Mouse (Mus musculus) MEL (cell line): ENCODE measurements around the gene Phox2b. TPM values are rescaled to one million over a fixed set of nuclear protein-coding genes. Genes with fewer than 3 reads are reported as not detected.

ENCODE experiments used
- DNase-seq: peaks from one replicate; pipeline ENCODE4 v3.0.0; 2011; ENCODE audit warnings: low read depth, low spot score
- H3K27ac ChIP-seq: 2 replicates; pipeline ENCODE4 v1.5.1; 2012; ENCODE audit warnings: low read depth, mild to moderate bottlenecking, control low read depth, low read length, moderate library complexity; ENCODE audit not compliant: control insufficient read depth
- H3K27me3 ChIP-seq, 2 experiments: fragments of 150-350 bp in 1 of 2; sonication (generic) in 1 of 2; 2 replicates each; pipeline ENCODE4 v1.6.1; 2012; ENCODE audit warnings: low read length in 2 of 2, mild to moderate bottlenecking in 2 of 2, improper control_type of control experiment in 1 of 2, moderate library complexity in 1 of 2; ENCODE audit not compliant: insufficient read depth in 2 of 2, control insufficient read depth in 1 of 2
- H3K36me3 ChIP-seq, 2 experiments: 2 replicates each; pipeline ENCODE4 v1.6.1; 2012 to 2014; ENCODE audit warnings: low read length in 2 of 2, improper control_type of control experiment in 1 of 2, inconsistent platforms in 1 of 2, mild to moderate bottlenecking in 1 of 2; ENCODE audit not compliant: insufficient read depth in 2 of 2, control insufficient read depth in 1 of 2
- H3K4me1 ChIP-seq, 2 experiments: fragments of 150-350 bp in 1 of 2; sonication (generic) in 1 of 2; 2 replicates each; pipeline ENCODE4 v1.6.1; 2012; ENCODE audit warnings: low read length in 2 of 2, improper control_type of control experiment in 1 of 2, mild to moderate bottlenecking in 1 of 2; ENCODE audit not compliant: insufficient read depth in 2 of 2, control insufficient read depth in 1 of 2
- H3K4me3 ChIP-seq, 2 experiments: fragments of 150-350 bp in 1 of 2; sonication (generic) in 1 of 2; 2 replicates each; pipeline ENCODE4 v1.5.1; 2012; ENCODE audit warnings: low read depth in 2 of 2, low read length in 2 of 2, mild to moderate bottlenecking in 2 of 2, moderate library complexity in 2 of 2, control low read depth in 1 of 2, improper control_type of control experiment in 1 of 2; ENCODE audit not compliant: control insufficient read depth in 1 of 2, insufficient read depth in 1 of 2
- H3K79me2 ChIP-seq: 2 replicates; pipeline ENCODE4 v1.6.1; 2012; ENCODE audit warnings: mild to moderate bottlenecking, low read length, moderate library complexity; ENCODE audit not compliant: control insufficient read depth, poor library complexity, insufficient read depth
- H3K9ac ChIP-seq: 2 replicates; pipeline ENCODE4 v1.6.1; 2012; ENCODE audit warnings: low read depth, mild to moderate bottlenecking, control low read depth, low read length, moderate library complexity; ENCODE audit not compliant: control insufficient read depth, poor library complexity, severe bottlenecking
- H3K9me3 ChIP-seq: fragments of 150-350 bp; sonication (generic); replicated peaks from 2 replicates; pipeline ENCODE4 v1.6.1; 2012; ENCODE audit warnings: mild to moderate bottlenecking, low read length, improper control_type of control experiment, moderate library complexity; ENCODE audit not compliant: insufficient read depth
- BHLHE40 ChIP-seq: IDR thresholded peaks from 2 replicates; pipeline ENCODE4 v1.6.1; 2012; ENCODE audit warnings: low read depth, mild to moderate bottlenecking, inconsistent platforms, low read length, improper control_type of control experiment, borderline replicate concordance
- CTCF ChIP-seq, 3 experiments: IDR thresholded peaks in 2 of 3; conservative IDR thresholded peaks in 1 of 3; 2 replicates each; pipeline ENCODE4 v1.5.1; 2011 to 2012; ENCODE audit warnings: low read length in 3 of 3, low read depth in 2 of 3, mild to moderate bottlenecking in 2 of 3, improper control_type of control experiment in 1 of 3, inconsistent platforms in 1 of 3, mixed read lengths in 1 of 3, moderate library complexity in 1 of 3; ENCODE audit not compliant: control insufficient read depth in 1 of 3, insufficient read depth in 1 of 3, poor library complexity in 1 of 3, severe bottlenecking in 1 of 3
- E2F4 ChIP-seq: IDR thresholded peaks from 2 replicates; pipeline ENCODE4 v1.6.1; 2011; ENCODE audit warnings: low read depth, low read length, improper control_type of control experiment, borderline replicate concordance
- EP300 ChIP-seq, 2 experiments: IDR thresholded peaks; 2 replicates each; pipeline ENCODE4 v1.6.1; 2011; ENCODE audit warnings: improper control_type of control experiment in 2 of 2, low read length in 2 of 2, low read depth in 1 of 2, mild to moderate bottlenecking in 1 of 2
- GATA1 ChIP-seq: IDR thresholded peaks from 2 replicates; pipeline ENCODE4 v1.6.1; 2011; ENCODE audit warnings: low read depth, low read length, improper control_type of control experiment
- HCFC1 ChIP-seq: IDR thresholded peaks from 2 replicates; pipeline ENCODE4 v1.6.1; 2012; ENCODE audit warnings: low read depth, mild to moderate bottlenecking, inconsistent platforms, low read length, improper control_type of control experiment, moderate library complexity
- KAT2A ChIP-seq: conservative IDR thresholded peaks from 2 replicates; pipeline ENCODE4 v1.6.1; 2012; ENCODE audit warnings: low read depth, low read length, improper control_type of control experiment, inconsistent platforms
- MAFK ChIP-seq: IDR thresholded peaks from 2 replicates; pipeline ENCODE4 v1.6.1; 2011; ENCODE audit warnings: low read depth, mild to moderate bottlenecking, low read length, improper control_type of control experiment, borderline replicate concordance
- MEF2A ChIP-seq: IDR thresholded peaks from 2 replicates; pipeline ENCODE4 v1.6.1; 2014; ENCODE audit warnings: low read depth, mild to moderate bottlenecking, inconsistent platforms, low read length, improper control_type of control experiment; ENCODE audit not compliant: poor library complexity, insufficient replicate concordance, severe bottlenecking; ENCODE audit errors: extremely low read depth
- MYB ChIP-seq: IDR thresholded peaks from 2 replicates; pipeline ENCODE4 v1.6.1; 2011; ENCODE audit warnings: mild to moderate bottlenecking, low read depth, low read length, improper control_type of control experiment
- NELFE ChIP-seq: IDR thresholded peaks from 2 replicates; pipeline ENCODE4 v1.6.1; 2011; ENCODE audit warnings: low read depth, low read length, improper control_type of control experiment
- NRF1 ChIP-seq: IDR thresholded peaks from 2 replicates; pipeline ENCODE4 v1.6.1; 2014; ENCODE audit warnings: low read depth, mild to moderate bottlenecking, inconsistent platforms, low read length, improper control_type of control experiment, moderate library complexity; ENCODE audit not compliant: poor library complexity, insufficient read depth, severe bottlenecking
- POLR2A ChIP-seq, 2 experiments: IDR thresholded peaks; 2 replicates each; pipeline ENCODE4 v1.6.1; 2011 to 2012; ENCODE audit warnings: low read length in 2 of 2, mild to moderate bottlenecking in 2 of 2, control low read depth in 1 of 2, improper control_type of control experiment in 1 of 2, low read depth in 1 of 2, moderate library complexity in 1 of 2; ENCODE audit not compliant: control insufficient read depth in 1 of 2, insufficient read depth in 1 of 2, poor library complexity in 1 of 2
- POLR2AphosphoS2 ChIP-seq: IDR thresholded peaks from 2 replicates; pipeline ENCODE4 v1.6.1; 2011; ENCODE audit warnings: low read length, improper control_type of control experiment
- POLR2AphosphoS5 ChIP-seq: IDR thresholded peaks from 2 replicates; pipeline ENCODE4 v1.6.1; 2012; ENCODE audit warnings: low read depth, borderline replicate concordance, mild to moderate bottlenecking, inconsistent platforms, low read length, moderate library complexity, mixed read lengths
- RCOR1 ChIP-seq: IDR thresholded peaks from 2 replicates; pipeline ENCODE4 v1.6.1; 2012; ENCODE audit warnings: low read depth, mild to moderate bottlenecking, inconsistent platforms, low read length, improper control_type of control experiment
- SIN3A ChIP-seq: IDR thresholded peaks from 2 replicates; pipeline ENCODE4 v1.6.1; 2012; ENCODE audit warnings: low read length, improper control_type of control experiment, inconsistent platforms
- SMC3 ChIP-seq: IDR thresholded peaks from 2 replicates; pipeline ENCODE4 v1.6.1; 2011; ENCODE audit warnings: low read depth, low read length, improper control_type of control experiment
- TBP ChIP-seq: IDR thresholded peaks from 2 replicates; pipeline ENCODE4 v1.8.0; 2011; ENCODE audit warnings: low read depth, low read length, improper control_type of control experiment
- ZC3H11A ChIP-seq: IDR thresholded peaks from 2 replicates; pipeline ENCODE4 v1.6.1; 2012; ENCODE audit warnings: low read depth, mild to moderate bottlenecking, inconsistent platforms, low read length, improper control_type of control experiment
- ZKSCAN1 ChIP-seq: IDR thresholded peaks from 2 replicates; pipeline ENCODE4 v1.6.1; 2012; ENCODE audit warnings: low read depth, mild to moderate bottlenecking, inconsistent platforms, low read length, improper control_type of control experiment, moderate library complexity
- ZNF384 ChIP-seq: IDR thresholded peaks from 2 replicates; pipeline ENCODE4 v1.6.1; 2012; ENCODE audit warnings: low read depth, mild to moderate bottlenecking, inconsistent platforms, low read length, improper control_type of control experiment
- polyA plus RNA-seq, 2 experiments: library from polyadenylated mRNA; stranded (reverse) in 1 of 2; unstranded in 1 of 2; fragments of >175 nt in 1 of 2; fragments of >200 nt in 1 of 2; gene quantifications; 2 replicates each; pipeline versions ENCODE4 v1.2.1 to v1.2.4; 2012; ENCODE audit warnings: low replicate concordance in 2 of 2, low read depth in 1 of 2; ENCODE audit not compliant: insufficient read length in 2 of 2, insufficient read depth in 1 of 2, missing spikeins in 1 of 2
- total RNA-seq: library from RNA; depleted of rRNA; stranded (reverse); fragments of 300-350 nt; gene quantifications from 2 replicates; pipeline ENCODE4 v1.2.3, GENCODE M21; 2012

Phox2b gene
- total and polyA plus RNA-seq, 3 experiments, result not detected

DNA sequence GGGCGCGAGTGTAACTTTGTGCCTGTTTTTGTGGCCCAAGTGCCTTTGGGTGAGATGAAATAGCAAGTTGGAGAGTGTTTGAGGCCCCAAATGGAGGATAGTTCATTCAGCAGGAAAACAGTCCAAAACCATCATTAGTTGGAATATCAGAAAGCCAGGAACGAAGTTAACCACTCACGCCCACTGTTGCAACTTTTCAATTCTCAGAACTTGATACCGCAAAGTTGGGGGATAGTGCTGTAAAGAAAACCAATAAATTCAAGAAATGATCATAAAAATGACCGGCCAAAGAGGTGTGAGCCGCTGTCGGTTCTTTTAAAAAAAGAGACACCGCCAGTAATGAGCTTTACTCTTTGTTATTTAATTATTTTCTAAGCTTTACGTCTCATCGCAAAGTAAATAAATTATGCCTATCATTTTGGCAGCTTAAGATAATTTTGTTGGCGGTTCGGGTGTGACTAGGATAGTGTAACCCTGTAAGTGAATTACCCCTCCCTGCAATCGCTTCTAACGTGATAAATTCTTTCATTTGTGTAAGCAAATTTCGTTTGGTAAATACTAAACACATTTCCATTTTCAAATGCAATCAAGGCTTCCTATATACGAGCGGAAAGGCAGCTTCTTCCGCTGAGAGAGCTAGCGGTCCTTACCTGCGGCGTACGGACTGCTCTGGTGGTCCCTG, 909 bp downstream of the Phox2b start:
- Histone ChIP-seq H3K9me3 (no peaks in the 10 kb centered on the region), H3K27ac (no peak overlapping the region), H3K36me3 (no peaks in the 10 kb centered on the region)
- no peak for DNase-seq
- TF ChIP-seq GATA1, result no peak
- TF ChIP-seq POLR2A (IDR thresholded peaks at IDR 0.05; ENCODE audit: control insufficient read depth in 1 of 2, insufficient read depth in 1 of 2, low read depth in 1 of 2, low read length in 2 of 2, poor library complexity in 1 of 2), result no peak
- TF ChIP-seq BHLHE40, result no peak
- no peak for TF ChIP-seq TBP
- TF ChIP-seq SIN3A, result no peak
- TF ChIP-seq RCOR1, result no peak
- TF ChIP-seq ZC3H11A, result no peak
- no peak for TF ChIP-seq NELFE
- TF ChIP-seq MAFK, result no peak
- no peak for TF ChIP-seq POLR2AphosphoS5
- no peak for TF ChIP-seq NRF1
- no peak for TF ChIP-seq ZKSCAN1
- TF ChIP-seq E2F4, result no peak
- TF ChIP-seq POLR2AphosphoS2, result no peak
- TF ChIP-seq ZNF384, result no peak
- TF ChIP-seq CTCF (IDR thresholded peaks at IDR 0.05 in 2 of 3, conservative IDR thresholded peaks at IDR 0.05 in 1 of 3; ENCODE audit: control insufficient read depth in 1 of 3, insufficient read depth in 1 of 3, low read depth in 2 of 3, low read length in 3 of 3, poor library complexity in 1 of 3, severe bottlenecking in 1 of 3), result no peak
- no peak for TF ChIP-seq MYB
- no peak for TF ChIP-seq KAT2A
- no peak for TF ChIP-seq EP300 (IDR thresholded peaks at IDR 0.05; ENCODE audit: low read depth in 1 of 2, low read length in 2 of 2)
- TF ChIP-seq, all 39 proteins: peak for 0
- H3K9ac ChIP-seq, result no peak overlapping the region
- H3K27me3 ChIP-seq, result no peaks in the 10 kb centered on the region
- H3K4me1 ChIP-seq, result no peaks in the 10 kb centered on the region
- no peaks in the 10 kb centered on the region for H3K79me2 ChIP-seq
- no peak overlapping the region for H3K4me3 ChIP-seq

DNA sequence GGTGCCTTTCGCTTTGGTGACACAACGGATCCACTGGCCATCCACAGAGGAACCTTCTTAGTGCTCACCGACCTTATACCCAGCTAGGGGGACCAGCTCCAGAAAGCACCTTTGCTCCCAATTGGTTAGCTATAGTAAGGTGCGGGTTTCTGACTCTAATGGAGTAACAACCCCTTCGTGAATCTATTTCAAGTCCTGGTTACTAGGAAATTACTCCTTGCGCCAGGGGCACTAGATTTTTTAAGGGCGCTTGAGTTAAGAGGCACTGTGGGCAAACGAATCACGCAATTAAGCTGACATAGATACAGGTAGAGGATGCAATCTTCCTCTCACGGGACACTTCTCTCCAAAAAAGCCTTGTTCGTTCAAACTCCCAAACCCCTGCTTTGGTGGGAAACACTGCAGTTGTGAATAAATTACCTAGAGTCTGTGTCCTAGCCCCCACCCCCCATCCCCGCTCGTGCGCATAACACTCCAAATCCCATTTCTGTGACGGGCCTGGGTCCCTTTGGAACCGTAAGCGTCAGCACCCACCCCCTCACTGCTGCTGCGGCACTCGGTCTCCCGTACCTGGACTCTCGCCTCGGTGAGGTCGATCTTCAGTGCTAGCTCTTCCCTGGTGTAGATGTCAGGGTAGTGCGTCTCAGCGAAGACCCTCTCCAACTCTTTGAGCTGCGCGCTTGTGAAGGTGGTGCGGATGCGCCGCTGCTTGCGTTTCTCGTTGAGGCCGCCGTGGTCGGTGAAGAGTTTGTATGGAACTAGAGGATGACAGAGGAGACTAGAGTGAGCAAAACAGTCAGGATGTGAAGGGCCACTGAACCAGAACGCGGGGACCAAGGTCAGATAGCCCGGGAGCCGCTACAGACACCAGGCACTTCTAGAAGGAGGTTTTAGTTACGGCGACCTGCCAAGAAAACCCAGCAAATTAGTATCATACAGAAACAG, 1.7 kb downstream of the Phox2b start:
- TF ChIP-seq HCFC1 (no peak), MEF2A (no peak), E2F4 (no peak), POLR2AphosphoS2 (no peak), SMC3 (no peak), ZC3H11A (no peak), POLR2A (IDR thresholded peaks at IDR 0.05; ENCODE audit: control insufficient read depth in 1 of 2, insufficient read depth in 1 of 2, low read depth in 1 of 2, low read length in 2 of 2, poor library complexity in 1 of 2) (no peak)
- no peaks in the 10 kb centered on the region for H3K27me3 ChIP-seq
- no peak overlapping the region for H3K4me3 ChIP-seq
- H3K79me2 ChIP-seq, result no peaks in the 10 kb centered on the region
- no peaks in the 10 kb centered on the region for H3K36me3 ChIP-seq
- H3K9me3 ChIP-seq, result no peaks in the 10 kb centered on the region
- no peak overlapping the region for H3K9ac ChIP-seq
- no peaks in the 10 kb centered on the region for H3K4me1 ChIP-seq
- H3K27ac ChIP-seq, result no peak overlapping the region
- no peak for DNase-seq
